Mouse (Mus musculus): Measurements from ENCODE around the gene Nav2. TPM values are rescaled to one million over a fixed set of nuclear protein-coding genes. Genes with fewer than 3 reads are reported as not detected.

Gene Nav2
- total and polyA plus RNA-seq, 3 experiments, result 2.0 to 2.7 TPM; not detected in 1

- no peak overlapping the region for H3K27ac ChIP-seq (ENCODE audit: control insufficient read depth, low read depth, low read length)
- no peaks in the 10 kb centered on the region for H3K27me3 ChIP-seq (ENCODE audit: control insufficient read depth in 1 of 2, insufficient read depth in 2 of 2, low read length in 2 of 2)
- H3K36me3 ChIP-seq (ENCODE audit: control insufficient read depth in 1 of 2, insufficient read depth in 2 of 2, low read length in 2 of 2), result no peaks in the 10 kb centered on the region
- TF ChIP-seq ZNF384 (IDR thresholded peaks at IDR 0.05; ENCODE audit: low read depth, low read length) (peak; percentile 64), MAFK (IDR thresholded peaks at IDR 0.05; ENCODE audit: borderline replicate concordance, low read depth, low read length) (no peak), KAT2A (conservative IDR thresholded peaks at IDR 0.05; ENCODE audit: low read depth, low read length) (no peak), POLR2A (IDR thresholded peaks at IDR 0.05; ENCODE audit: control insufficient read depth in 1 of 2, insufficient read depth in 1 of 2, low read depth in 1 of 2, low read length in 2 of 2, poor library complexity in 1 of 2) (no peak), MYC (IDR thresholded peaks at IDR 0.05; ENCODE audit: low read depth, low read length) (no peak), E2F4 (IDR thresholded peaks at IDR 0.05; ENCODE audit: borderline replicate concordance, low read depth, low read length) (no peak)
- no peak overlapping the region for H3K4me3 ChIP-seq (ENCODE audit: control insufficient read depth in 1 of 2, insufficient read depth in 1 of 2, low read depth in 2 of 2, low read length in 2 of 2)
- no peaks in the 10 kb centered on the region for H3K79me2 ChIP-seq (ENCODE audit: control insufficient read depth, insufficient read depth, low read length, poor library complexity)
- no peaks in the 10 kb centered on the region for H3K4me1 ChIP-seq (ENCODE audit: control insufficient read depth in 1 of 2, insufficient read depth in 2 of 2, low read length in 2 of 2)
- no peak overlapping the region for H3K9ac ChIP-seq (ENCODE audit: control insufficient read depth, low read depth, low read length, poor library complexity, severe bottlenecking)
- no peaks in the 10 kb centered on the region for H3K9me3 ChIP-seq (replicated peaks; ENCODE audit: insufficient read depth, low read length)
- DNase-seq (ENCODE audit: low read depth, low spot score), result no peak
Measured at GRCm38 (mm10) chr7:49018478-49018914, 110.0 kb downstream of the Nav2 start.

- TF ChIP-seq MAFK (IDR thresholded peaks at IDR 0.05; ENCODE audit: borderline replicate concordance, low read depth, low read length) (no peak), TBP (IDR thresholded peaks at IDR 0.05; ENCODE audit: low read depth, low read length) (no peak), ZKSCAN1 (IDR thresholded peaks at IDR 0.05; ENCODE audit: low read depth, low read length) (no peak), MYB (IDR thresholded peaks at IDR 0.05; ENCODE audit: low read depth, low read length) (no peak), MXI1 (IDR thresholded peaks at IDR 0.05; ENCODE audit: low read depth, low read length) (no peak), CTCF (IDR thresholded peaks at IDR 0.05 in 2 of 3, conservative IDR thresholded peaks at IDR 0.05 in 1 of 3; ENCODE audit: control insufficient read depth in 1 of 3, insufficient read depth in 1 of 3, low read depth in 2 of 3, low read length in 3 of 3, poor library complexity in 1 of 3, severe bottlenecking in 1 of 3) (no peak), HCFC1 (IDR thresholded peaks at IDR 0.05; ENCODE audit: low read depth, low read length) (no peak), ZNF384 (IDR thresholded peaks at IDR 0.05; ENCODE audit: low read depth, low read length) (no peak), RAD21 (IDR thresholded peaks at IDR 0.05; ENCODE audit: low read depth, low read length) (no peak), TCF12 (IDR thresholded peaks at IDR 0.05; ENCODE audit: low read depth, low read length) (no peak)
Measured at GRCm38 (mm10) chr7:49025026-49025815, 116.7 kb downstream of the Nav2 start.

More at GRCm38 (mm10) chr7:49025026-49025815, 116.7 kb downstream of the Nav2 start:
- Histone ChIP-seq H3K4me1 (ENCODE audit: control insufficient read depth in 1 of 2, insufficient read depth in 2 of 2, low read length in 2 of 2) (no peaks in the 10 kb centered on the region), H3K4me3 (ENCODE audit: control insufficient read depth in 1 of 2, insufficient read depth in 1 of 2, low read depth in 2 of 2, low read length in 2 of 2) (no peak overlapping the region), H3K27ac (ENCODE audit: control insufficient read depth, low read depth, low read length) (no peak overlapping the region), H3K36me3 (ENCODE audit: control insufficient read depth in 1 of 2, insufficient read depth in 2 of 2, low read length in 2 of 2) (no peaks in the 10 kb centered on the region), H3K9me3 (replicated peaks; ENCODE audit: insufficient read depth, low read length) (no peaks in the 10 kb centered on the region), H3K27me3 (ENCODE audit: control insufficient read depth in 1 of 2, insufficient read depth in 2 of 2, low read length in 2 of 2) (no peaks in the 10 kb centered on the region; a peak in 2 of 4 replicates), H3K9ac (ENCODE audit: control insufficient read depth, low read depth, low read length, poor library complexity, severe bottlenecking) (no peak overlapping the region), H3K79me2 (ENCODE audit: control insufficient read depth, insufficient read depth, low read length, poor library complexity) (no peaks in the 10 kb centered on the region)
- DNase-seq (ENCODE audit: low read depth, low spot score), result no peak

Measured in MEL (cell line).